Mouse (Mus musculus): ENCODE measurements around the gene St7.

GRCm38 (mm10) chr6:17932806-17933205, 240.1 kb downstream of the St7 start:
- no peak for TF ChIP-seq CTCF (IDR thresholded peaks at IDR 0.05; ENCODE audit: borderline replicate concordance, insufficient read depth, low read depth, low read length)
- TF ChIP-seq POLR2A (IDR thresholded peaks at IDR 0.05; ENCODE audit: borderline replicate concordance, insufficient read depth, low read length) = no peak
